Mouse (Mus musculus): ENCODE measurements at regions not wholly inside any gene's neighbourhood (a gene's known extent, or its start where the extent isn't known, plus 50 kb on each side); places are given as distances from the start of the nearest gene placed in this dataset.

DNA sequence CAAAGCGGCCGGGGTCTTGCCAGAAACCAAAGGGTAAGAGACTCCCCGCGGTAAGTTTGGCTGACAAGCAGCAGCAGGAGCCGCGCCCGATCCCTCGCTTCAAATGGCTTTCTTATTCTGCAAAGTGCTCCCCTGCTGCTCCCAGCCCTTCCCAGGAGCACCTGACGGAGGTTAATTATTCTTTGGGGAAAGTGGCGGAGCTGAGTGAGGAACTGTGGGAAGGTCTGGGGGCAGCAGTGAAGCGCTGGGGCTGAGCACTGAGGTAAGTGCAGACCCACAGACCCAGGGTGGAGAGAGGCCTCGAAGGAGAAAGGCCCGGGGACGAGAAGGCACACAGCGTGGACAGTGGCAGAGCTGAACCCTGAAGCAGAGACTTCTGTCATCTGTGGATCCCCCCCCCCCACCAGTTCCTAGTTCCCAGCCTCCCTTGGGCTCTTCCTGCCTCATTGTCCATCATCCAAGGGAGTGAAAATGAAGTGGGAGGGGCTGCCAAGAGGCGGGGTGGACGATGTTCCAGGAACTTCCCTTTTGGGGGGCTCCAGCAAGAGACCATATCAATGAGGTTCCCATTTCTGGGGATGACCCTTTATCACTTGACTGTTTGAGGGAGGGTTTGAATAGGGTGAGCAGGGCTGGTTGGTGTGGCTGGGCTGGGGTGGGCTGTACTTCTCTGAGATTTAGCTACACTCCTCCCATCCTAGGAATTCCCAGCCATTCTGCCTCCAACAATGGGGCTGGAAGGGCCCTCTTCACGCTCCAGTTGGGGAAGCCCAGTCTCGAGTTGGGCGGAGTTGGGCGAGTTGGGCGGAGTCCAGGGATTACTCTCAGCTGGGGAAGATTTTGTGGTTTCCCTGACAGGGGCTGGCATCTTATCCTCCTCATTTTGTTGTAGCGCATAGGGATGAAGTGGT is 59.4 kb upstream of the Shb start:
- no peak for DNase-seq (ENCODE audit: low spot score in 2 of 2)

DNA sequence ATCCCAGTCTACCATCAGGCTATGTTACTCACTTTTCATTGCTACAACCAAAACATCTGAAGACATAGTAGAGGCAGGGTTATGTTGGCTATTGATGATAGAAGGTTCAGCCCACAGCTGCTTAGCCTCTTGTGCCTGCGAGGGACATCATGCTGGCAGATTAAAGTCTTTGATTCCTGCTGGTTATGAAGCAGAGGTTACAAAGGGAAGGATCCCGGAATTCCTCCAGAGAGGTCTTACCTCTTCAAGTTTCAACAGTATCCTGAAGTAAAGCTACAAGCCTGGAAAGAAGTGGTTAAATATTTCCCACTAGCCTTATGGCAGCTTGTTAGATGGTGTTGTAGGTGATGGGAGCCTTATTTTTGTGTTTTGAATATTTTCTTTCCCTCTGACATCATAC is 58.6 kb upstream of the Shb start:
- no peak for DNase-seq (ENCODE audit: low spot score in 2 of 2)

DNA sequence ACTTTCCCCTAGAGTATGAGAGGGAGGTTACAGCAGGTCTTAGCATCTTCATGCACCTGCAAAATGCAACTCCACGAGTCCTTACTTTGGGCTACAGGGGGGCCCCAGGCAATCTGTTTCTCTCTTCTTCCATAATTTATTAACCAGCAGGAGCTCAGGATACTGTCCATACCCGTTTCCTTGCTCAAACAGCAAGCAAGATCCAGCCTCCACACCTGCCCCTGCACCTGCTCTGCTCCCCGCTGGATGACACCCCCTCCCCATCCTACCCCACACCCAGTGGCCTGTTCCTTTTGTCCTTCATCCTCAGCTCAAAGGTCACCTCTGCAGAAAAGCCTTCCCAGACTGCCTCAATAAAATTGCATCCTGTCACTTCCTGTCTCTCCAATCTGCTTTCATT is 56.1 kb upstream of the Shb start:
- no peak for DNase-seq (ENCODE audit: low spot score in 2 of 2)

DNA sequence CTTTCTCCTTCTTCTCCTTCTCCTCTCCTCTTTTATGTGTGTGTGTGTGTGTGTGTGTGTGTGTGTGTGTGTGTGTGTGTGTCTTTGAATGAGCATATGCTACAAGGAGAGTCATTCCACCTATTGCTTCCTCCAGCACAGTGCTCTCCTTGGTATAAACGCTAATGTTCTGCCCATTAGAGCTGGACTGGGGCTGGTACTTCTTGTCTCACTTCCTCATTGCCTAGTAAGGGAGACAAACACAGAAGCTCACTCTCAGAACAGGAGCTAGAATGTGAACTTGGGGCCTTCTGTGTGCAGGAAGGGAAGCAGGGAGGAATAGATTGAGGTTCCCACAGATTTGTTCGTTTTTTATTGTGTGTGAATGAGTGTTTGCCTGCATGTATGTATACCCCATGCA is 54.9 kb upstream of the Shb start:
- DNase-seq (ENCODE audit: low spot score in 2 of 2) = no peak

DNA sequence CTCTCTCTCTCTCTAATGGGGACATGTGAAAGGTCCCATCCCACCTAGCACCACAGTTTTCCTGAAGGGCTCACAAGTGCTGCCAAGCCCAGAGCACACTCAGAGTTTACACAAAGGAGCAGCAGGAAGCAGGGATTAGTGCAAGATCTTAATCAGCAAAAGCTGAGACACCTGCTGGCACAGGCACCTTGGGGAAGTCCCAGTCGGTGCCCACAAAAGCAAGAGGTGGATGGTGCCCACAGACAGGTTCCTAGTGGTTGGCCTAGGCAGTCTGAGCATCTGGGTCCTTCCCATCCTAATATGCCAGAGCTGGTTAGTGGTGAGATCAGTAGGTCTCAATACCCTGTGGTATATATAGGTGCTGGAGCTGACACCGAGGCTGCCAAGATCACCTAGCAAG is 54.0 kb upstream of the Shb start:
- DNase-seq (ENCODE audit: low spot score in 2 of 2) = no peak

DNA sequence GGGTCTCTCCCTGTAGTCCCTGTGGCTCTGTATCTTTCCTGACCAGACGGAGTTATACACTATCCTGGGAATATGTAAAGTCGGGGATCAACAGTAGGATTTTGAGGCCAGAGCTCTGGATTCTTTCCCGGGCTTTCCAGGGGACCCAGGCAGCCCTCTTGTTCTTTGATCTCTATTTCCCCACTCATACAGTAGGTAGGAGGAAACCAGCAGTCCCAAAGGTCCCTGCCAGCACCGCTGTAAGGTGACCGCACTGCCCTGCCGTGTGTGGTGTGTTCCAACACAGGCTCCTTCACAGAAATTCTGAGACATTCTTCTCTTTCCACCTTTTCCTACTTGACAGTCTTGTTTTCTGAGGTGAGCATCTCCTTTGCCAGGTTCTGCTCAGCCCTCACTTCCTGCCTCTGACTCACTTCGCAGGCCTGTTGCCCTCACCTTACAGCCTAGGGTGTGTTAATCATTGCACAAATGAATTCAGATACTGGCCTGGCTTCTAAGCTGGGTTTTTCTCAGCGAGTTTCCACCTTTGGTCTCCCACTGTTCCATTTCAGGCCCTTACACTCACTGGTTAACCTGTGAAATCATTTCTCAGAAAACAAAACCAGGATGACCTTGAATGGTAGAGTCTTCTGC is 53.0 kb upstream of the Shb start:
- DNase-seq (ENCODE audit: low spot score in 2 of 2) = no peak

DNA sequence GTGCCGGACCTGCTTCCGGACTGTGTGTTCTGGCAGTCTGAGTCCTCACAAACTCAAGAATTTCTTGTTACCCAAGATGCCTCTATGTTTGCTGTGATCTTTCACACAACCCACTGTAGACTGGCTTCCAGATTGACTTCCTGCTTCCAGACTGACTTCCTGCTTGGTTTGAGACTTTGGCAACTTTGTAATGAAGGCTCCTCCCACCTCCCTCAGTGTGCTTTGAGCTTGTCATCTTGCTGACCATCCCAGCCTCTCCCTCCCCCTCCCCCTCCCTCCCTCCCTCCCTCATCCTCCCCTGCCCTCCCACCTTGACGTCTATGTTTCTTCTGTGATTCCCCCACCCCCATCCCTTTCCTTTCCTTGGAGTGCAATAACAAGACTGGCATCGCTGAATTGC is 51.7 kb upstream of the Shb start:
- no peak for DNase-seq (ENCODE audit: low spot score in 2 of 2)

DNA sequence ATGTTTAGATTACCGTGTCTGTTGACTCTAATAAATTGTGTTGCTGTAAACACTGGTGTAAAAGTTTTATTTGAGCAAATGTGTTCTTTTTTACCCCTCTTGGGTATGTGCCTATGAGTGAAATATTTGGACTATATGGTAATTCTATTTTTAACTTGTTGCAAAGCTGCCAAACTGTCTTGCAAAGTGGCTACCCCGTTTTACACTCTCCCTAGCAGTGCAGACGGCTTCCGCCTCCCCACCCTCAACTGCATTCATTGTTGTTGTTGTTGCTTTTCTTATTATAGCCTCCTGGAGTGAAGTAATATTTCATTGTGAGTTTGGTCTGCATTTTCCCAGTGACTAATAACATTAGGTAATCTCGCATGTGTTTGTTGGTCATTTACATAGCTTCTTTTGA is 50.2 kb upstream of the Shb start:
- no peak for DNase-seq (ENCODE audit: low spot score in 2 of 2)

Measured in layer of hippocampus, postnatal 14 days (tissue).